Mouse (Mus musculus) neural tube, embryonic 12.5 days (tissue): ENCODE measurements around the gene Wdr82. TPM values are rescaled to one million over a fixed set of nuclear protein-coding genes. Genes with fewer than 3 reads are reported as not detected.
A peak's percentile ranks its signal among the peaks of the same experiment; 100 is the strongest.

Experiments
- ATAC-seq: fragments of 200-750 bp; cut with Nextera tagmentation; 2 replicates; pipeline ENCODE4 v1.8.0; 2017; ENCODE audit warnings: low read depth, mild to moderate bottlenecking, moderate TSS enrichment, moderate library complexity; ENCODE audit not compliant: low FRiP score
- H3K27ac ChIP-seq: fragments of 300-500 bp; sonication (generic); 2 replicates; pipeline ENCODE4 v1.5.1; 2016
- H3K27me3 ChIP-seq: fragments of 300-500 bp; sonication (generic); replicated peaks from 2 replicates; pipeline ENCODE4 v1.6.1; 2016; ENCODE audit warnings: mild to moderate bottlenecking
- H3K36me3 ChIP-seq: fragments of 300-500 bp; sonication (generic); 2 replicates; pipeline ENCODE4 v1.6.1; 2016; ENCODE audit warnings: mild to moderate bottlenecking
- H3K4me1 ChIP-seq: fragments of 300-500 bp; sonication (generic); 2 replicates; pipeline ENCODE4 v1.6.1; 2016
- H3K4me2 ChIP-seq: fragments of 300-500 bp; sonication (generic); replicated peaks from 2 replicates; pipeline ENCODE4 v1.6.1; 2016; ENCODE audit warnings: mild to moderate bottlenecking
- H3K4me3 ChIP-seq: fragments of 300-500 bp; sonication (generic); 2 replicates; pipeline ENCODE4 v1.5.1; 2016
- H3K9ac ChIP-seq: fragments of 300-500 bp; sonication (generic); 2 replicates; pipeline ENCODE4 v1.6.1; 2016; ENCODE audit warnings: mild to moderate bottlenecking
- H3K9me3 ChIP-seq: fragments of 300-500 bp; sonication (generic); 2 replicates; pipeline ENCODE4 v1.6.1; 2016; ENCODE audit warnings: mild to moderate bottlenecking
- WGBS: fragments of 180-500 bp; shearing (Covaris S2); methylation state at CpG from one replicate; pipeline ENCODE4 v1.1.7; 2016; 5-methylcytosine and 5-hydroxymethylcytosine counted together
- polyA plus RNA-seq: library from polyadenylated mRNA; unstranded; fragments of >200 nt; fragmentation: Nextera tagmentation; extraction: Ambion mirVana; gene quantifications from 2 replicates; pipeline ENCODE4 v1.2.1, GENCODE M21; 2016

The Wdr82 gene
- polyA plus RNA-seq = 27.6 and 28.9 TPM in 2 replicates

GRCm38 (mm10) chr9:106170556-106171345, at the start of gene Wdr82:
TSS of gene Wdr82 (plus strand) at chr9:106170928.
- peak; percentile 93 for ATAC-seq
- WGBS = 1% methylated on average over 76 of the region's 81 CpGs
- Histone ChIP-seq H3K27me3 (no peaks in the 10 kb centered on the region), H3K4me1 (peaks cover 30% of the 10 kb centered on the region), H3K36me3 (no peaks in the 10 kb centered on the region), H3K4me2 (peak within 1 kb of the TSS; percentile 70), H3K27ac (peak within 1 kb of the TSS; percentile 96), H3K9me3 (no peaks in the 10 kb centered on the region), H3K9ac (peak within 1 kb of the TSS; percentile 91), H3K4me3 (peak within 1 kb of the TSS; percentile 92)

GRCm38 (mm10) chr9:106123599-106123998, 47.1 kb upstream of the Wdr82 start:
- H3K4me2 ChIP-seq = no peak overlapping the region
- 51% methylated on average over 4 of the region's 4 CpGs for WGBS
- H3K4me3 ChIP-seq = no peak overlapping the region
- H3K36me3 ChIP-seq = no peaks in the 10 kb centered on the region
- no peak for ATAC-seq
- H3K9ac ChIP-seq = no peak overlapping the region
- no peaks in the 10 kb centered on the region for H3K27me3 ChIP-seq
- H3K27ac ChIP-seq = no peak overlapping the region
- H3K9me3 ChIP-seq = peaks cover 10% of the 10 kb centered on the region; the same call in 1 of the 2 replicates
- peaks cover 25% of the 10 kb centered on the region for H3K4me1 ChIP-seq

GRCm38 (mm10) chr9:106126786-106127251, 43.9 kb upstream of the Wdr82 start:
- Histone ChIP-seq H3K27me3 (no peaks in the 10 kb centered on the region), H3K4me3 (no peak overlapping the region), H3K4me1 (peaks cover 25% of the 10 kb centered on the region), H3K9ac (no peak overlapping the region), H3K9me3 (0 out of 2 replicates have a peak, but pooled peaks cover 6% of the 10 kb centered on the region), H3K27ac (peak overlapping the region; percentile 57; the same call in 1 of the 2 replicates), H3K4me2 (peak overlapping the region; percentile 39; the same call in 1 of the 2 replicates), H3K36me3 (no peaks in the 10 kb centered on the region)
- ATAC-seq = peak; percentile 97
- 11% methylated on average over 2 of the region's 2 CpGs for WGBS

- Histone ChIP-seq H3K4me1 (peaks cover 25% of the 10 kb centered on the region), H3K27ac (no peak overlapping the region), H3K4me2 (no peak overlapping the region), H3K9ac (no peak overlapping the region), H3K4me3 (no peak overlapping the region), H3K9me3 (0 out of 2 replicates have a peak, but pooled peaks cover 6% of the 10 kb centered on the region), H3K27me3 (no peaks in the 10 kb centered on the region), H3K36me3 (no peaks in the 10 kb centered on the region)
- WGBS = 96% methylated on average over 2 of the region's 2 CpGs
- no peak for ATAC-seq
These were observed 41.7 kb upstream of the Wdr82 start for GRCm38 (mm10) chr9:106129072-106129471.

- ATAC-seq = no peak
- Histone ChIP-seq H3K27me3 (no peaks in the 10 kb centered on the region), H3K4me2 (no peak overlapping the region), H3K27ac (no peak overlapping the region), H3K4me3 (no peak overlapping the region), H3K4me1 (peaks cover 25% of the 10 kb centered on the region), H3K9me3 (0 out of 2 replicates have a peak, but pooled peaks cover 1% of the 10 kb centered on the region), H3K9ac (no peak overlapping the region), H3K36me3 (no peaks in the 10 kb centered on the region)
- WGBS = 86% methylated on average over 7 of the region's 7 CpGs
These were observed 40.5 kb upstream of the Wdr82 start for GRCm38 (mm10) chr9:106130250-106130649.

- H3K9me3 ChIP-seq = no peaks in the 10 kb centered on the region
- H3K9ac ChIP-seq = no peak overlapping the region
- H3K4me1 ChIP-seq = peaks cover 15% of the 10 kb centered on the region; the same call in 1 of the 2 replicates
- no peak for ATAC-seq
- no peaks in the 10 kb centered on the region for H3K36me3 ChIP-seq
- WGBS = 37% methylated on average over 10 of the region's 10 CpGs
- H3K4me3 ChIP-seq = no peak overlapping the region
- H3K4me2 ChIP-seq = no peak overlapping the region
- no peak overlapping the region for H3K27ac ChIP-seq
- H3K27me3 ChIP-seq = no peaks in the 10 kb centered on the region
These were observed 33.0 kb upstream of the Wdr82 start for GRCm38 (mm10) chr9:106137671-106138216.

GRCm38 (mm10) chr9:106139763-106140162, 31.0 kb upstream of the Wdr82 start:
- Histone ChIP-seq H3K36me3 (no peaks in the 10 kb centered on the region), H3K4me1 (peaks cover 15% of the 10 kb centered on the region; the same call in 1 of the 2 replicates), H3K9me3 (no peaks in the 10 kb centered on the region), H3K4me3 (no peak overlapping the region), H3K9ac (no peak overlapping the region), H3K27me3 (no peaks in the 10 kb centered on the region), H3K4me2 (no peak overlapping the region), H3K27ac (no peak overlapping the region)
- peak; percentile 54; the same call in 1 of the 2 replicates for ATAC-seq
- WGBS = 43% methylated on average over 10 of the region's 10 CpGs

GRCm38 (mm10) chr9:106141955-106142354, 28.8 kb upstream of the Wdr82 start:
- 64% methylated on average over 12 of the region's 12 CpGs for WGBS
- Histone ChIP-seq H3K4me2 (no peak overlapping the region), H3K9me3 (no peaks in the 10 kb centered on the region), H3K9ac (no peak overlapping the region), H3K4me1 (peaks cover 15% of the 10 kb centered on the region; the same call in 1 of the 2 replicates), H3K4me3 (no peak overlapping the region), H3K27ac (no peak overlapping the region), H3K36me3 (no peaks in the 10 kb centered on the region), H3K27me3 (no peaks in the 10 kb centered on the region)
- ATAC-seq = no peak

- WGBS = 83% methylated on average over 7 of the region's 7 CpGs
- H3K27ac ChIP-seq = no peak overlapping the region
- H3K4me2 ChIP-seq = no peak overlapping the region
- H3K9me3 ChIP-seq = no peaks in the 10 kb centered on the region
- H3K36me3 ChIP-seq = no peaks in the 10 kb centered on the region
- no peak for ATAC-seq
- no peak overlapping the region for H3K4me3 ChIP-seq
- no peak overlapping the region for H3K9ac ChIP-seq
- H3K4me1 ChIP-seq = peaks cover 32% of the 10 kb centered on the region
- peaks cover 3% of the 10 kb centered on the region; the same call in 1 of the 2 replicates for H3K27me3 ChIP-seq
These were observed 26.6 kb upstream of the Wdr82 start for GRCm38 (mm10) chr9:106144176-106144575.

- no peak overlapping the region for H3K27ac ChIP-seq
- no peak overlapping the region for H3K9ac ChIP-seq
- H3K4me3 ChIP-seq = no peak overlapping the region
- WGBS = 88% methylated on average over 2 of the region's 2 CpGs
- peaks cover 31% of the 10 kb centered on the region for H3K4me1 ChIP-seq
- no peaks in the 10 kb centered on the region for H3K9me3 ChIP-seq
- no peaks in the 10 kb centered on the region for H3K36me3 ChIP-seq
- no peak for ATAC-seq
- H3K27me3 ChIP-seq = peaks cover 3% of the 10 kb centered on the region; the same call in 1 of the 2 replicates
- no peak overlapping the region for H3K4me2 ChIP-seq
These were observed 25.1 kb upstream of the Wdr82 start for GRCm38 (mm10) chr9:106145582-106145981.

GRCm38 (mm10) chr9:106147281-106147680, 23.4 kb upstream of the Wdr82 start:
- Histone ChIP-seq H3K36me3 (peaks cover 10% of the 10 kb centered on the region), H3K27ac (0 out of 2 replicates have a peak overlapping the region, but pooled peaks have one; percentile 83), H3K4me3 (peak overlapping the region; percentile 71; the same call in 1 of the 2 replicates), H3K9me3 (no peaks in the 10 kb centered on the region), H3K4me2 (peak overlapping the region; percentile 71), H3K4me1 (peaks cover 36% of the 10 kb centered on the region), H3K27me3 (peaks cover 3% of the 10 kb centered on the region; the same call in 1 of the 2 replicates), H3K9ac (peak overlapping the region; percentile 87)
- ATAC-seq = no peak
- 34% methylated on average over 5 of the region's 5 CpGs for WGBS

- H3K9ac ChIP-seq = peak overlapping the region; percentile 87
- no peaks in the 10 kb centered on the region for H3K9me3 ChIP-seq
- H3K27ac ChIP-seq = peak overlapping the region; percentile 83
- peak overlapping the region; percentile 71 for H3K4me3 ChIP-seq
- H3K4me1 ChIP-seq = peaks cover 36% of the 10 kb centered on the region
- peaks cover 17% of the 10 kb centered on the region for H3K36me3 ChIP-seq
- 2% methylated on average over 10 of the region's 10 CpGs for WGBS
- peak overlapping the region; percentile 71 for H3K4me2 ChIP-seq
- peak; percentile 74 for ATAC-seq
- H3K27me3 ChIP-seq = peaks cover 3% of the 10 kb centered on the region; the same call in 1 of the 2 replicates
These were observed 22.8 kb upstream of the Wdr82 start for GRCm38 (mm10) chr9:106147851-106148431.
